Mouse (Mus musculus) midbrain, embryonic 12.5 days (tissue): ENCODE measurements at regions not wholly inside any gene's neighbourhood (a gene's known extent, or its start where the extent isn't known, plus 50 kb on each side); places are given as distances from the start of the nearest gene placed in this dataset.

ENCODE experiments used
- ATAC-seq: fragments of 200-750 bp; cut with Nextera tagmentation; 2 replicates; pipeline ENCODE4 v1.8.0; 2017; ENCODE audit warnings: low read depth, moderate TSS enrichment, moderate library complexity; ENCODE audit not compliant: low FRiP score
- H3K27ac ChIP-seq: fragments of 300-500 bp; sonication (generic); replicated peaks from 2 replicates; pipeline ENCODE4 v1.5.1; 2016; ENCODE audit warnings: mild to moderate bottlenecking
- H3K27me3 ChIP-seq: fragments of 300-500 bp; sonication (generic); 2 replicates; pipeline ENCODE4 v1.6.1; 2016; ENCODE audit warnings: mild to moderate bottlenecking
- H3K36me3 ChIP-seq: fragments of 300-500 bp; sonication (generic); 2 replicates; pipeline ENCODE4 v1.6.1; 2016
- H3K4me1 ChIP-seq: fragments of 300-500 bp; sonication (generic); 2 replicates; pipeline ENCODE4 v1.6.1; 2016
- H3K4me2 ChIP-seq: fragments of 300-500 bp; sonication (generic); replicated peaks from 2 replicates; pipeline ENCODE4 v1.6.1; 2016; ENCODE audit warnings: mild to moderate bottlenecking, moderate library complexity
- H3K4me3 ChIP-seq: fragments of 300-500 bp; sonication (generic); 2 replicates; pipeline ENCODE4 v1.5.1; 2016; ENCODE audit warnings: mild to moderate bottlenecking
- H3K9ac ChIP-seq: fragments of 300-500 bp; sonication (generic); replicated peaks from 2 replicates; pipeline ENCODE4 v1.6.1; 2016; ENCODE audit warnings: mild to moderate bottlenecking, moderate library complexity
- H3K9me3 ChIP-seq: fragments of 300-500 bp; sonication (generic); 2 replicates; pipeline ENCODE4 v1.6.1; 2016; ENCODE audit warnings: mild to moderate bottlenecking
- WGBS: fragments of 180-500 bp; shearing (Covaris S2); methylation state at CpG from one replicate; pipeline ENCODE4 v1.1.7; 2016; 5-methylcytosine and 5-hydroxymethylcytosine counted together

GRCm38 (mm10) chr3:42040270-42040812 is 297.9 kb downstream of the D3Ertd751e start:
- no peak overlapping the region for H3K9ac ChIP-seq
- no peaks in the 10 kb centered on the region for H3K9me3 ChIP-seq
- WGBS: 66% methylated on average over 2 of the region's 2 CpGs
- 0 out of 2 replicates have a peak, but pooled peaks cover 3% of the 10 kb centered on the region for H3K4me1 ChIP-seq
- no peaks in the 10 kb centered on the region for H3K27me3 ChIP-seq
- no peak overlapping the region for H3K27ac ChIP-seq
- no peaks in the 10 kb centered on the region for H3K36me3 ChIP-seq
- no peak for ATAC-seq
- no peak overlapping the region for H3K4me3 ChIP-seq
- H3K4me2 ChIP-seq: no peak overlapping the region

- 89% methylated on average over 2 of the region's 2 CpGs for WGBS
- Histone ChIP-seq H3K4me1 (0 out of 2 replicates have a peak, but pooled peaks cover 3% of the 10 kb centered on the region), H3K36me3 (no peaks in the 10 kb centered on the region), H3K4me3 (no peak overlapping the region), H3K4me2 (no peak overlapping the region), H3K27ac (no peak overlapping the region), H3K27me3 (no peaks in the 10 kb centered on the region), H3K9ac (no peak overlapping the region), H3K9me3 (no peaks in the 10 kb centered on the region)
- ATAC-seq: no peak
These were observed 298.5 kb downstream of the D3Ertd751e start for GRCm38 (mm10) chr3:42040959-42041358.

- WGBS: 88% methylated on average over 10 of the region's 10 CpGs
- Histone ChIP-seq H3K4me1 (no peaks in the 10 kb centered on the region), H3K27me3 (no peaks in the 10 kb centered on the region), H3K27ac (no peak overlapping the region), H3K9ac (no peak overlapping the region), H3K4me3 (no peak overlapping the region), H3K4me2 (no peak overlapping the region), H3K9me3 (no peaks in the 10 kb centered on the region), H3K36me3 (no peaks in the 10 kb centered on the region)
- no peak for ATAC-seq
These were observed 315.0 kb downstream of the D3Ertd751e start for GRCm38 (mm10) chr3:42057286-42057868.

- Histone ChIP-seq H3K4me3 (no peak overlapping the region), H3K9ac (no peak overlapping the region), H3K9me3 (no peaks in the 10 kb centered on the region), H3K4me2 (no peak overlapping the region), H3K27ac (peak overlapping the region; percentile 42; the same call in 1 of the 2 replicates), H3K4me1 (0 out of 2 replicates have a peak, but pooled peaks cover 7% of the 10 kb centered on the region), H3K27me3 (no peaks in the 10 kb centered on the region), H3K36me3 (no peaks in the 10 kb centered on the region)
- 24% methylated on average over 7 of the region's 7 CpGs for WGBS
- ATAC-seq: peak; percentile 65
These were observed 322.9 kb downstream of the D3Ertd751e start for GRCm38 (mm10) chr3:42065093-42065935.

GRCm38 (mm10) chr3:42065962-42066361 is 323.6 kb downstream of the D3Ertd751e start:
- Histone ChIP-seq H3K27ac (0 out of 2 replicates have a peak overlapping the region, but pooled peaks have one; percentile 42), H3K9ac (no peak overlapping the region), H3K4me2 (no peak overlapping the region), H3K4me1 (0 out of 2 replicates have a peak, but pooled peaks cover 7% of the 10 kb centered on the region), H3K36me3 (no peaks in the 10 kb centered on the region), H3K4me3 (no peak overlapping the region), H3K9me3 (no peaks in the 10 kb centered on the region), H3K27me3 (no peaks in the 10 kb centered on the region)
- ATAC-seq: no peak
- 25% methylated on average over 3 of the region's 3 CpGs for whole genome bisulfite sequencing

- Histone ChIP-seq H3K27ac (no peak overlapping the region), H3K4me3 (no peak overlapping the region), H3K4me1 (0 out of 2 replicates have a peak, but pooled peaks cover 7% of the 10 kb centered on the region), H3K4me2 (no peak overlapping the region), H3K36me3 (no peaks in the 10 kb centered on the region), H3K27me3 (no peaks in the 10 kb centered on the region), H3K9me3 (no peaks in the 10 kb centered on the region), H3K9ac (no peak overlapping the region)
- no peak for ATAC-seq
- WGBS: 90% methylated on average over 5 of the region's 5 CpGs
These were observed 324.6 kb downstream of the D3Ertd751e start for GRCm38 (mm10) chr3:42067036-42067435.

- Histone ChIP-seq H3K4me2 (no peak overlapping the region), H3K9ac (no peak overlapping the region), H3K36me3 (no peaks in the 10 kb centered on the region), H3K4me1 (no peaks in the 10 kb centered on the region), H3K4me3 (no peak overlapping the region), H3K27ac (no peak overlapping the region), H3K9me3 (no peaks in the 10 kb centered on the region), H3K27me3 (no peaks in the 10 kb centered on the region)
- peak; percentile 68 for ATAC-seq
- 42% methylated on average over 11 of the region's 11 CpGs for WGBS
These were observed 332.3 kb downstream of the D3Ertd751e start for GRCm38 (mm10) chr3:42074532-42075287.

GRCm38 (mm10) chr3:42110976-42111847 is 368.8 kb downstream of the D3Ertd751e start:
- 23% methylated on average over 13 of the region's 13 CpGs for WGBS
- H3K9me3 ChIP-seq: no peaks in the 10 kb centered on the region
- peak; percentile 93 for ATAC-seq
- no peak overlapping the region for H3K4me3 ChIP-seq
- H3K4me1 ChIP-seq: no peaks in the 10 kb centered on the region; the same call in 1 of the 2 replicates
- H3K4me2 ChIP-seq: peak overlapping the region; percentile 34
- H3K27ac ChIP-seq: no peak overlapping the region
- H3K27me3 ChIP-seq: no peaks in the 10 kb centered on the region
- no peaks in the 10 kb centered on the region for H3K36me3 ChIP-seq
- no peak overlapping the region for H3K9ac ChIP-seq

- no peak overlapping the region for H3K9ac ChIP-seq
- 52% methylated on average over 3 of the region's 3 CpGs for WGBS
- ATAC-seq: no peak
These were observed 387.6 kb downstream of the D3Ertd751e start for GRCm38 (mm10) chr3:42129821-42130560.

GRCm38 (mm10) chr3:42132322-42132721 is 389.9 kb downstream of the D3Ertd751e start:
- Histone ChIP-seq H3K36me3 (no peaks in the 10 kb centered on the region), H3K4me2 (no peak overlapping the region), H3K27me3 (no peaks in the 10 kb centered on the region), H3K9me3 (no peaks in the 10 kb centered on the region), H3K27ac (no peak overlapping the region), H3K4me1 (no peaks in the 10 kb centered on the region), H3K4me3 (no peak overlapping the region), H3K9ac (no peak overlapping the region)
- no peak for ATAC-seq
- WGBS: 84% methylated on average over 1 of the region's 1 CpGs

More at GRCm38 (mm10) chr3:42129821-42130560, 387.6 kb downstream of the D3Ertd751e start:
- H3K4me1 ChIP-seq: no peaks in the 10 kb centered on the region
- H3K36me3 ChIP-seq: no peaks in the 10 kb centered on the region
- H3K27me3 ChIP-seq: no peaks in the 10 kb centered on the region
- H3K4me2 ChIP-seq: no peak overlapping the region
- no peak overlapping the region for H3K27ac ChIP-seq
- no peak overlapping the region for H3K4me3 ChIP-seq
- H3K9me3 ChIP-seq: no peaks in the 10 kb centered on the region
